Mouse (Mus musculus) forebrain, embryonic 15.5 days (tissue): ENCODE measurements around the gene Nupr1. TPM values are rescaled to one million over a fixed set of nuclear protein-coding genes. Genes with fewer than 3 reads are reported as not detected.

Experiments used
- ATAC-seq: fragments of 200-750 bp; cut with Nextera tagmentation; replicated peaks from 2 replicates; pipeline ENCODE4 v1.8.0; 2017; ENCODE audit warnings: mild to moderate bottlenecking, moderate TSS enrichment, moderate library complexity
- H3K27ac ChIP-seq: fragments of 300-500 bp; sonication (generic); replicated peaks from 2 replicates; pipeline ENCODE4 v1.5.1; 2015; ENCODE audit warnings: mild to moderate bottlenecking, inconsistent platforms
- H3K27me3 ChIP-seq: fragments of 300-500 bp; sonication (generic); 2 replicates; pipeline ENCODE4 v1.6.1; 2015; ENCODE audit warnings: inconsistent platforms
- H3K36me3 ChIP-seq: fragments of 300-500 bp; sonication (generic); 2 replicates; pipeline ENCODE4 v1.6.1; 2015; ENCODE audit warnings: mild to moderate bottlenecking, inconsistent platforms
- H3K4me1 ChIP-seq: fragments of 300-500 bp; sonication (generic); 2 replicates; pipeline ENCODE4 v1.6.1; 2015; ENCODE audit warnings: inconsistent platforms
- H3K4me2 ChIP-seq: fragments of 300-500 bp; sonication (generic); replicated peaks from 2 replicates; pipeline ENCODE4 v1.6.1; 2015; ENCODE audit warnings: mild to moderate bottlenecking, inconsistent platforms
- H3K4me3 ChIP-seq: fragments of 300-500 bp; sonication (generic); 2 replicates; pipeline ENCODE4 v1.5.1; 2015; ENCODE audit warnings: mild to moderate bottlenecking, inconsistent platforms
- H3K9ac ChIP-seq: fragments of 300-500 bp; sonication (generic); replicated peaks from 2 replicates; pipeline ENCODE4 v1.6.1; 2015; ENCODE audit warnings: mild to moderate bottlenecking, inconsistent platforms
- H3K9me3 ChIP-seq: fragments of 300-500 bp; sonication (generic); 2 replicates; pipeline ENCODE4 v1.6.1; 2016; ENCODE audit warnings: inconsistent platforms
- WGBS: fragments of 180-500 bp; shearing (Covaris S2); methylation state at CpG from one replicate; pipeline ENCODE4 v1.1.7; 2015; ENCODE audit warnings: mixed read lengths; 5-methylcytosine and 5-hydroxymethylcytosine counted together
- polyA plus RNA-seq: library from polyadenylated mRNA; unstranded; fragments of >200 nt; fragmentation: Nextera tagmentation; extraction: Ambion mirVana; gene quantifications from 2 replicates; pipeline ENCODE4 v1.2.1, GENCODE M21; 2015

Nupr1 gene
- polyA plus RNA-seq, 1 experiment from 2014 or later: 5.9 TPM

DNA sequence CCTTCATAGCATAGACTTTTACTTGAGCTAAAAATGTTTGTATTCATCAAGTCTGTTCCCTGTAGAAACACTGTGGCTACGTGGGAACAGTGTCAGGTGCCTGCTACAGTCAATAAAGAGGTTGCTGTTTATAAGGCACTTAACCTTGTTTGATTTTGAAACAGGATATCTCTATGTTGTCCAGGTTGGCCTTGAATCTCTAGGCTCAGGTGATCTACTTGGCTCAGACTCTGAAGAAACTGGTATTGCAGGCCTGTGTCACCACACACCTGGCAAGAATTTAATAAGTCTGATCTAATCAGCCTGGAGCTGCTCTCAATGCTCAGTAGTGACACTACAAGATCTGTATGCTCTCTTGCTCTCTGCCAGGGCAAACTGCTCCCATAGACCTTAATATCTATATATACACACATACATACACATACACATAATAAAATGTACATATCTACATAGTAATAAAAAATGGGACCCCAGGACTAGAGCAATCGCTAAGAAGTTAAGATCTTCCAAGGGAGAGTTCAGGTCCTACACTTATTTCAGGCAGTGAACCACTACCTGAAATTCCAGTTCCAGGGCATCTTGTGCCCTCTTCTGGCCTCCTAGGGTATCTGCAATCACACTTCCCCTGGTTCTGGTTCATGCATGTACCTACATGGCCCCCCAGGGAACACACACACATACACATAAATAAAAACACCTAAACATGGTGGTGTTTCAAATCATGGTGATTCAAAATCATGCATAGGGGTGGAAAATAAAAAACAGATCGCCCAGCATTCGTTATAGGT lies 6.3 kb upstream of the Nupr1 start:
- H3K27me3 ChIP-seq: no peaks in the 10 kb centered on the region; the same call in 1 of the 2 replicates
- H3K9me3 ChIP-seq: no peaks in the 10 kb centered on the region
- no peaks in the 10 kb centered on the region for H3K4me1 ChIP-seq
- 19% methylated on average over 4 of the region's 4 CpGs for WGBS
- H3K4me2 ChIP-seq: no peak overlapping the region
- H3K9ac ChIP-seq: no peak overlapping the region
- no peak for ATAC-seq
- no peak overlapping the region for H3K4me3 ChIP-seq
- no peak overlapping the region for H3K27ac ChIP-seq
- no peaks in the 10 kb centered on the region for H3K36me3 ChIP-seq

DNA sequence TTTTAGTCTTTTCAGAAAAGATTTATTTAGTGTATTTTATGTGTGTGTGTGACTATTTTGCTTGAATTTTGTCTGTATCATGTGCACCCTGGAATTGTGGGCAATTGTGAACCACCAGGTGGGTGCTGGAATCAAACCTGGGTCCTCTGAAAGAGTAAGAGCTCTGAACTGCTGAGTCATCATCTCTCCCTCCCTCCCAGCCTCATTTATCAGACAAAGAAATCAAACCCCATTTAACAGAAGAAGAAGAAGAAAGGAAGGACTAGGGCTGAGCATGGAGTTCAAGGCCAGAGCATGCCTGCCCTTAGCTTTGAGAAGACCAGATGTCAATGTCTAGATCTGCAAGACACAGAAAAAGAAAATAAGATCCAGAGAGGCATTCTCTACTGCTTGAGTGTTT lies 4.7 kb upstream of the Nupr1 start:
- Histone ChIP-seq H3K36me3 (no peaks in the 10 kb centered on the region), H3K27me3 (no peaks in the 10 kb centered on the region; the same call in 1 of the 2 replicates), H3K27ac (no peak overlapping the region), H3K9ac (no peak overlapping the region), H3K4me3 (no peak overlapping the region), H3K4me2 (no peak overlapping the region), H3K9me3 (no peaks in the 10 kb centered on the region), H3K4me1 (no peaks in the 10 kb centered on the region)
- ATAC-seq: no peak

DNA sequence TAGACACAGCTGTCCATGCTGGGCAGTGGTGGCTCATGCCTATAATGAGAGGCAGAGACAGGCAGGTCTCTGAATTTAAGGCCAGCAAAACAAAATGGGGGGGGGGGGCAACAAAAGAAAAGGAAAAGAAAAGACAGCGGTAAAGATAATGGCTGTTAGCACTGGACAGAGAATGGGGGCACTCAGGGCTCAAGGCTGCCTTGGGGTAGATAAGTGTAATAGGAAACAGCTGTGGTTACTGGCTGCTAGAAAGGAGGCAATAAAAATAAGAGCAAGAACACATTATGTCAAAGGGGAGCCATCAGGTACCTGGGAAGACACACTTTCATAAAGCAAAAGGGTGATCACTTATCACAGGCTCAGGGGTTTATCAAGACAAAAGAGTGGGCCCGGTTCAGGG lies 1.8 kb upstream of the Nupr1 start:
- H3K4me3 ChIP-seq: no peak overlapping the region
- H3K9ac ChIP-seq: no peak overlapping the region
- 78% methylated on average over 2 of the region's 2 CpGs for WGBS
- H3K27ac ChIP-seq: no peak overlapping the region
- H3K36me3 ChIP-seq: no peaks in the 10 kb centered on the region
- no peak for ATAC-seq
- no peak overlapping the region for H3K4me2 ChIP-seq
- no peaks in the 10 kb centered on the region for H3K27me3 ChIP-seq
- no peaks in the 10 kb centered on the region for H3K4me1 ChIP-seq
- H3K9me3 ChIP-seq: no peaks in the 10 kb centered on the region

DNA sequence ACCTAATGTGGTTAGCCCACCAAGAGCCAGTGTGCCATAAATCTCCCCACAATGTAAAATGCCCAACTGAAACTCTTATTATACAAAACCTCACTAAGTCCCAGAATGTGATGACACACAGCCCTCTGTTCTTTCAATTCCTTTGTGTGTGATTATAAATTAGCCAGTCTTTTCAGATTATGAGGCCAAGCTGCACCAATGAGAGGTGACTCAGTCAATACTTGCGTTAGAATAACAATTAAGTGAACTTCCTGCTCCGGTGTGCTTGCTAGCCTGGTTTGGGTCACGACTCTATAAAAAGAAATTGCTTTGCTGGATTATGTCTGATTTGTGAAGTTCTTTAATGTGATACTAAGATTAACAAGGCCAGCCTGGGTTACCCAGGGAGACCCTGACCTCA lies 746 bp downstream of the Nupr1 start:
- H3K36me3 ChIP-seq: no peaks in the 10 kb centered on the region
- no peak overlapping the region for H3K9ac ChIP-seq
- no peaks in the 10 kb centered on the region for H3K4me1 ChIP-seq
- H3K4me2 ChIP-seq: no peak overlapping the region
- no peaks in the 10 kb centered on the region for H3K27me3 ChIP-seq
- WGBS: 10% methylated on average over 3 of the region's 3 CpGs
- H3K4me3 ChIP-seq: no peak overlapping the region
- no peak for ATAC-seq
- no peaks in the 10 kb centered on the region for H3K9me3 ChIP-seq
- H3K27ac ChIP-seq: no peak overlapping the region

DNA sequence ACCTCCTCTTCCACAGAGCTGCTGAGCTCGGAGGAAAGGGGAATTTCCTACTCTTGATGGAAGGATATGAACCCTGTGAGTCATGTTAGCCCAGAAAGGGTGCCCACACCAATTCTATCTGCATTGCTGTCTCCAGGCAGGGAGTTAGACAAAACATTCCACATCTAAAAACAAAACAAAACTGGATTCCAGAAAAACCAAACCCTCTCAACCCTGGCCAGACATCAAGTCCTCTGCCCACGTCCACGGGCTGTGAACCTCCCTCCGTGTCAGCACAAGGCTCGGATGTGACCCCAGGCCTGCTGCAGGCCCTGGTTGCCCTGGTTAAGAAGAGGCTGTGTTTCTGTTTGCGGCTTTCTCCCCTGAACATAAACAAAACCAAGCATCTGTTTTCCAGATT lies 2.5 kb downstream of the Nupr1 start:
- Histone ChIP-seq H3K9me3 (no peaks in the 10 kb centered on the region), H3K4me1 (no peaks in the 10 kb centered on the region), H3K4me2 (no peak overlapping the region), H3K9ac (no peak overlapping the region), H3K36me3 (no peaks in the 10 kb centered on the region), H3K27ac (no peak overlapping the region), H3K4me3 (no peak overlapping the region), H3K27me3 (no peaks in the 10 kb centered on the region)
- 79% methylated on average over 6 of the region's 6 CpGs for WGBS
- no peak for ATAC-seq

DNA sequence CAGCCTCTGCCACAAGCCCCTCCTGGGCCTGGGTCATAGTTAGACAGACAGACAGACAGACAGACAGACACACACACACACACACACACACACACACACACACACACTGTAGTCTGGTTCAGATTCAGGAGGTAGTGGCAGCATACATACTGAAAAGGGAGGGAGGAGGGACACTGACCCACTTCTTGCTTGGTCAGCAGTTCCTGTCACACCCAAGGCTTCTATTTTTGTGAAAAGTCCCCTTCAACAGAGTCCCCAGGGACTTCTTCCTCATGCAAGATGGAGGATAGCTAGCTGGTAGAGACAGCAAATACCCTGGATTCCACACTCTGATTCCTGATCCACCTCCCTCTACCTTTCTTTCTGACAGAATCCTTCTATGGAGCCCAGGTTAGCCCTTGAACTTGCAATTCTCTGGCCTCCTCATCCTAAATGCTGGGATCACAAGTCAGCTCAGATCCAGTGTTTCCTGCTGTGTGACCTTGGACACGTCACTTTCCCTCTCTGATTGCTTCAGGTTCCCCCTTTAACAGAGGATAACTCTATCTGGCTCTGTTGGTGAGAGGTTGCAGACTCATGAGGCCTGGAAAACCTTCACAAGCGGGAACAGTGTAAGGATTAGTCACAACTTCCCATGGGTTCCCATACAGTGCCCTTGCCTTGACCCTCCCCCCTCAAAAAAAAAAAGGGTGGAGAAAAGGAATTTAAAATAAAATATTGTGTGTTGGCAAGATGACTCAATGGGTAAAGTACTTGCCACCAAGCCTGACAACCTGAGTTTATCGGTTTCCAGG lies 4.7 kb downstream of the Nupr1 start:
- no peak for ATAC-seq
- no peak overlapping the region for H3K27ac ChIP-seq
- no peak overlapping the region for H3K4me3 ChIP-seq
- H3K9ac ChIP-seq: no peak overlapping the region
- no peaks in the 10 kb centered on the region for H3K9me3 ChIP-seq
- no peak overlapping the region for H3K4me2 ChIP-seq
- H3K36me3 ChIP-seq: no peaks in the 10 kb centered on the region
- 85% methylated on average over 3 of the region's 3 CpGs for WGBS
- H3K4me1 ChIP-seq: no peaks in the 10 kb centered on the region
- H3K27me3 ChIP-seq: no peaks in the 10 kb centered on the region

DNA sequence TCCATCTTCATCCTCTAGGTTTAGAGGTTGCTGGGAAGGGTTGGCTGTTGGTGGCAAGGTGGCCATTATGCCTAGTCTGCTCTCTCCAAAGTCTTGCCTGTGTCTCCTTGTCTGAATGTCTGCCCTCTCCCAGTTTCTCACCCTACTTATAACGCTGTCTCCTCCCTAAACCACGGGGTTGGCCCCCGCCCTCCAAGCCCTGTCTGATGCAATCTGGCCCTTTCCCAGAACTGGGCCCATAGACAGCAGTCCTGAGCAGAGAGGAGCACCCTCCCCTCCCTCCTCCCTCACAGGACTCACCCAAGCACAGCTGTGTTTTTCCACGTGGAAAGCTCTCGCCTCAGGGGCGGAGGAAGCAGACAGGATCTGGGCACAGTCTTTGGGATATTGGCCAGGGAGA lies 5.3 kb downstream of the Nupr1 start:
- no peak overlapping the region for H3K27ac ChIP-seq
- H3K27me3 ChIP-seq: no peaks in the 10 kb centered on the region
- no peaks in the 10 kb centered on the region for H3K4me1 ChIP-seq
- no peak overlapping the region for H3K4me2 ChIP-seq
- no peak overlapping the region for H3K4me3 ChIP-seq
- ATAC-seq: no peak
- H3K9me3 ChIP-seq: no peaks in the 10 kb centered on the region
- no peaks in the 10 kb centered on the region for H3K36me3 ChIP-seq
- H3K9ac ChIP-seq: no peak overlapping the region
- 61% methylated on average over 6 of the region's 6 CpGs for WGBS

DNA sequence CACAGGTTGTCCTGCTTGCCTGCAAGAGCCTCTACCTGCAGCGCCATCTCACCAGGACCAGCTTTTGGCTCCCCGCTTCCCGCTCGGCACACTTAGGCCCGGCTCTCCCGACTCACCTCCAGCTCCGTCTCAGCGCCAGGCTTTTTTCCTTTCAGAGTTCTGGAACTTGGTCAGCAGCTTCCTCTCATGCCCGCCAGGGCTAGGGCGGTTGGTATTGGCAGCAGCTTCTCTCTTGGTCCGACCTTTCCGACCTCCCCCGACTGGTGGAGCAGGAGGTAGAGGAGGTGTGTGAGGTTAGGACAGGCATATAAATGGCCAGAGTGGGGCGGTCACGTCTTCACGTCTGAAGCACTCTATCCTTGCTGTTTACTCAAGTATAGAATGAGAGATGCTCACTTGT lies 5.9 kb downstream of the Nupr1 start:
- no peak overlapping the region for H3K9ac ChIP-seq
- no peak overlapping the region for H3K4me3 ChIP-seq
- no peaks in the 10 kb centered on the region for H3K9me3 ChIP-seq
- H3K36me3 ChIP-seq: no peaks in the 10 kb centered on the region
- no peak overlapping the region for H3K27ac ChIP-seq
- H3K4me1 ChIP-seq: no peaks in the 10 kb centered on the region
- no peak for ATAC-seq
- H3K27me3 ChIP-seq: no peaks in the 10 kb centered on the region
- 70% methylated on average over 16 of the region's 16 CpGs for WGBS
- H3K4me2 ChIP-seq: no peak overlapping the region

DNA sequence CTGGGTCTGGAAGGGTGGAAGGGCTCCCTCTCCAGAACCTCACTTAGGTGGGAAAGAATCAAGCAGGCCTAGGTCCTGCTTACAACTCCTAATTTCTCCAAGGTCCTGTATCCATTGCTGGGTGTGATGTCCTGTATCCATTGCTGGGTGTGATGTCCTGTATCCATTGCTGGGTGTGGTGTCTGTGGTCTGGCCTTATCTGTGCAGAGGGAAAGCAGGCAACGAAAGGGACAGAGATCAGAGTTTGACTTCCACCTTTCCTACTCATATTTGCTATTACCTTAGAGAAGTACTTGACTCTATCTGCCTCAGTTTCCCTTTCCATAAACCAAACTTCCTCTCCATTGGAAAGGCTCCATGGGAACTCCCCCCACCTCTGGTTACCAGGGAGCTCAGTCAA lies 7.3 kb downstream of the Nupr1 start:
- no peaks in the 10 kb centered on the region for H3K9me3 ChIP-seq
- no peak overlapping the region for H3K4me3 ChIP-seq
- no peak overlapping the region for H3K9ac ChIP-seq
- no peak overlapping the region for H3K27ac ChIP-seq
- WGBS: 96% methylated on average over 1 of the region's 1 CpGs
- no peaks in the 10 kb centered on the region for H3K36me3 ChIP-seq
- H3K4me2 ChIP-seq: no peak overlapping the region
- H3K27me3 ChIP-seq: no peaks in the 10 kb centered on the region
- ATAC-seq: no peak
- H3K4me1 ChIP-seq: no peaks in the 10 kb centered on the region

DNA sequence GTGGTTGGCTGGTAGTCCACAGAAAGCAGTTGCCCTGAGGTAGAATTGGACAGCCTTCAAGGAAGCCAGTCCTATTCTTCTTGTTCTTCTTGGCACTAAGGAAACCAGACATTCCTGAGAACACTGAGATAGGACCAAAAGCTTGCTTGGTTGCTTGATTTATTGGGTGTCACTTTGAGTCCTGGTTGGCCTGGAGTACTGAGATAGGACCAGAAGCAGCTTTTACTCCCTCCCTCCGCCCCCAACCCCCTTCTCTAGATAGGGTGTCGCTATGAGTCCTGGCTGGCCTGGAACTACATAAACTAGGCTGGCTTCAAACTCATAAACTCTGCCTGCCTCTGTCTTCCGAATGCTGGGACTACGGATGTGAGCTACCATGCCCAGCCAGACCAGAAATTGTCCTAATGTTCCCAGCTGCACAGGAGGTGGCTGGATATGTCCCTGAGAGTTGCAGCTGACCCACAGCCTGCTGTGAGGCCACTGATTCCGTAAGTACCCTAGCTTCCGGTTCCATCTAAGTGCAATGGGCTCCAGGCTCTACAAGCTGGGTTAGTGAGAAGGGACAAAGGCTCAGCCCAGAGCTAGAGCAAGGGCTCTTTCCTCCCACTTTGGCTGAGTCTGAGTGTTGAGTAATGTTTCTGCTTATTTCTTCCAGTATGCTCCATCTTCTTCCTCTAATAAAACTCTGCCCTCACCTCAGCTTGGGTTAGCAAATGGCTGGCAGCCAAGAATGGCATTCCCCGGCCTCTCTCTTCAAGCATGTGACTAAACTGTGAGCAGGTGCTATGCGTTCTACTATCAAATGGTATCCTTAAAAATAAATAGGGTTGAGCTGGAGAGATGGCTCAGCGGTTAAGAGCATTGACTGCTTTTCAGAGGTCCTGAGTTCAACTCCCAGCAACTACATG lies 9.0 kb downstream of the Nupr1 start:
- WGBS: 87% methylated on average over 9 of the region's 9 CpGs
- Histone ChIP-seq H3K4me3 (no peak overlapping the region), H3K4me1 (no peaks in the 10 kb centered on the region), H3K4me2 (no peak overlapping the region), H3K9me3 (no peaks in the 10 kb centered on the region), H3K36me3 (no peaks in the 10 kb centered on the region), H3K27me3 (no peaks in the 10 kb centered on the region), H3K27ac (no peak overlapping the region), H3K9ac (no peak overlapping the region)
- no peak for ATAC-seq

DNA sequence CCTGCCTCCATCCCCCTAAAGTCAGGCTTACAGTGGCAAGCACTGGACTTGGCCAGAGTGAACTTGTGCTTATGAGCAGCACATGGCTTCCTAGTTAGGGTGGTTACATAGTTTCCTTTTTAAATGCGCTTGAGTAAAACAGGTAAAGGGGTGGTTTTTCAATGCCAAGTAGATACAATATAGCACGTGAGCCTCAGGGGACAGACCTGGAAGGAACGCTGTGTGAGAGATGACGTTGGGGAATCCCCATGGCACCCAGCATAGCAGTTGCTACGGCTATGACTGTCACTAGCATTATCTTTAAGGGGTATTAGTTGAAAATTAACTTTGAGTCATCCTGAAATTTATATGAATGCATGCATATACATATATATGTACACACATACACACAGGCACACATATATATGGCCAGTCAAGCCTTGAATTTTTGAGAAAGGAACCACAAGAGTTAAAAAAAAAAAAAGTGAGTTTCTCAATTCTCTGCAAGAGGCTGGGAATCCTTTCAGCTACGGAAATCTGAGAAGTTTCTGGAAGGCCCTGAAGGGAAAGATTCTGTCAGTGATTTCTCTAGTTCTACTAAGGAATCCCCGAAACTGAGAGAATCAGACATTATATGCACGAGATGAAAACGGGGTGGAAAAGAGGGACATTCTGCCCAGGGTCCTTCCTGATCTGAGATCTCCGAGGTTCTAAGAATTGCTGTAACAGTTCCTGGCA lies 10.9 kb downstream of the Nupr1 start:
- Histone ChIP-seq H3K27me3 (no peaks in the 10 kb centered on the region), H3K9ac (no peak overlapping the region), H3K9me3 (no peaks in the 10 kb centered on the region), H3K4me3 (no peak overlapping the region), H3K4me1 (no peaks in the 10 kb centered on the region), H3K27ac (no peak overlapping the region), H3K4me2 (no peak overlapping the region), H3K36me3 (no peaks in the 10 kb centered on the region)
- 81% methylated on average over 10 of the region's 10 CpGs for WGBS
- ATAC-seq: no peak
